Mouse (Mus musculus) liver, embryonic 14.5 days (tissue): ENCODE measurements around the gene Ajm1.

Source experiments
- CTCF ChIP-seq: IDR thresholded peaks from 2 replicates; pipeline ENCODE4 v1.5.1; 2016; ENCODE audit warnings: antibody characterized with exemption, low read depth, control low read depth
- EP300 ChIP-seq: IDR thresholded peaks from 2 replicates; pipeline ENCODE4 v1.6.1; 2016; ENCODE audit warnings: antibody characterized with exemption, low read depth

- no peak for TF ChIP-seq CTCF
- TF ChIP-seq EP300 = no peak
Measured at GRCm38 (mm10) chr2:25578796-25579736, 2.5 kb downstream of the Ajm1 start.
